Mouse (Mus musculus) cerebellum, adult 8-10 months (tissue): ENCODE measurements around the gene Zfp428.

Experiments used
- DNase-seq: peaks from one replicate; pipeline ENCODE4 v3.0.0; 2022

The Zfp428 gene

DNA sequence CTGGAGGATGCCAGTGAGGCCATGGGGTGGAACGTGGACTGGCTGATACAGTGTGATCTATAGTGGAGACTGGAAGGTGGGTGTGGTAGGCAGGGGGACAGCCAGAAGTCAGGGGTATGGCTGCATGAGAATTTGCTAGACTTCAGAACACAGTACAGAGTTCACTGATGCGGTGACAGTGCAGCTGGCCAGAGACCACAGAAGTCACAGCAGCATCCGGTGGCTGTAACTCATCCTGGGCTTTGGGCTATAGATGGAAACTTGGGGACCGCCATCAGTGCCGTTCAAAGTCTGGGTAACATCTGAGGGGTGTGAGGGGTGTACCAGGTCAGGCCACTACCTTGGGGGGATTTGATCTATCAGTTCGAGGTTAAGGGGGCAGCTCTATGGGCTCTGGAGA is 16.9 kb downstream of the Zfp428 start:
- no peak for DNase-seq

DNA sequence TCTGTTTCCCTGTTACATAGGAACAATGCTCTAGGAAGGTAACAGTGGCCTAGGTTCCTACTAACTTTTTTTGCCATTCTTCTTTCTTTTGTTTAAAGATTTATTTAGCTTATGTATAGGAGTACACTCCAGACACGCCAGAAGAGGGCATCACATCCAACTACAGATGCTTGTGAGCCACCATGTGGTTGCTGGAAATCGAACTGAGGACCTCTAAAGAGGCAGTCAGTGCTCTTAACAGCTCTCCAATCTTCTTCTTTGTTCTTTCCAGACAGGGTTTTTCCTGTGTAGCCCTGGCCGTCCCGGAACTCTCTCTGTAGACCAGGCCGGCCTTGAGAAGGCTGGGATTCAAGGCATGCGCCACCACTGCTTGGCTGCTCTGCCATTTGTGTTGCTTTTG is 18.2 kb downstream of the Zfp428 start:
- no peak for DNase-seq

DNA sequence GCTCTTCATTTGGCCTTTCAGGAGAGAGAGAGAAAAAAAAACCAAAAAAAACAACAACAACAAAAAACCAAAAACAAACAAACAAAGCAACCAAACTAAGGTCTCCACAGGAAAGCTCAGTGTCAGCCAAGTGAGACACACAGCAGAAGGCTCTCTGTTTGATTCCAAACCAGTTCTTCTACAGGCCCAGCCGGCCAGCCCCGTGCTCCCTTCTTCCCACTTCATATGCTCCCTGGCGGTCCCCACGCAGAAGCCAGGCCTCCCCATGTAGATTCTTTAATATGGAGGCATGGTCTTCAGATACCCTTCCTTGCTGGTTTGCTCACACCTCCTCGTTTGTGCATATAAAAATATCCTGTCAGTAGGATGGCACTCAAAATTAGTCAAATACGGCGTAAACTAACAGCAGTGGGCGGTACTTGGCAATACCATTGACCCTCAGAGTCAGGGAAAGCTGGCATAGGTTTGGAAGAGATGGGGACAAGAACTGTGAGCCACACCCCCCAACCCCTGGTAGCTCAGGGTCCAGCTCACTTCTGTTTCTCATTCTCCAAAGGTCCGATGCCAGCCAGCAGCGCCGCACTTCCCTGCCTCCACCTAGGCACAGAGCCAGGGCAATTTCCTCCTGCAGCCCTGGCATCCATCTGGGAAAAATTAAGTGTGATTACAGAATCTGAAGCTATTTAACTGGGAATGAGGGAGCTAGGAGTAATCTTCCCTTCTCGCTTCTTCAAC is 19.0 kb downstream of the Zfp428 start:
- peak; percentile 75 for DNase-seq

DNA sequence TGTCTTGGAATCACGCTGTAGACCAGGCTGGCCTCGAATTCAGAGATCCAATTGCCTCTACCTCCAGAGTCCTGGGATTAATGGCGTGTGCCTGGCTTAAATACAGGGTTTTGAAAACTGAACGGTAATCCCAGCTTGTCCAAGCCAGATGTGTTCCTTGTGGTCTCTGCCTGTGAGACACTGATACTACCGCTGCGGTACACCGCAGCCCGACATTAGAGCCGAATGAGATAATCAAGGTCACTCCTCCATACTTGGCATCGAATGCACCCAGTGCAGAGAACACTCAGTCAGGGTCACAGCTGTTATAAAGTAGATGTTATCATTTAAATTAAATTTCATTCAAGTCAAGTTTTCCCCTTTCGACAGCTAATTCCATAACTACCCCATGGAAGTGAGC is 22.1 kb downstream of the Zfp428 start:
- no peak for DNase-seq

DNA sequence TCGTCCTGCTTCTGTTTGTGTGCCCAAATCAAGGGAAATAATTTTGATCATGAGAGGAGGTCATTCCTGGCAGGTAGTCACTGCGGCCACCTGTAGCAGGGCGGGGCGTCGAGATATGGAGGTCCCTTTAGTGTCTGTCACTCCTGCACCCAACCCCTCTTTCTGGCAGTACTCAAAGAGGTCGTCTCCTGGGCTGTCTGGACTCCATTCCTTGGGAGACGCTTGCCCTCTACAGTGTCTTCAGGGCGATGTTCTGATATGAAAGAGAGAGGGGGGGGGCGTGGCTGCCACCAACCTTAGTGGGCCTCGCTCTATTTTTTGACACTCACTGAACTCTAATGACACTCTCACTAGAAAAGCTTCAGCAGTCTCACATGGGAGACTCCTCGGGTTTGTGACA is 22.8 kb downstream of the Zfp428 start:
- DNase-seq, result no peak

DNA sequence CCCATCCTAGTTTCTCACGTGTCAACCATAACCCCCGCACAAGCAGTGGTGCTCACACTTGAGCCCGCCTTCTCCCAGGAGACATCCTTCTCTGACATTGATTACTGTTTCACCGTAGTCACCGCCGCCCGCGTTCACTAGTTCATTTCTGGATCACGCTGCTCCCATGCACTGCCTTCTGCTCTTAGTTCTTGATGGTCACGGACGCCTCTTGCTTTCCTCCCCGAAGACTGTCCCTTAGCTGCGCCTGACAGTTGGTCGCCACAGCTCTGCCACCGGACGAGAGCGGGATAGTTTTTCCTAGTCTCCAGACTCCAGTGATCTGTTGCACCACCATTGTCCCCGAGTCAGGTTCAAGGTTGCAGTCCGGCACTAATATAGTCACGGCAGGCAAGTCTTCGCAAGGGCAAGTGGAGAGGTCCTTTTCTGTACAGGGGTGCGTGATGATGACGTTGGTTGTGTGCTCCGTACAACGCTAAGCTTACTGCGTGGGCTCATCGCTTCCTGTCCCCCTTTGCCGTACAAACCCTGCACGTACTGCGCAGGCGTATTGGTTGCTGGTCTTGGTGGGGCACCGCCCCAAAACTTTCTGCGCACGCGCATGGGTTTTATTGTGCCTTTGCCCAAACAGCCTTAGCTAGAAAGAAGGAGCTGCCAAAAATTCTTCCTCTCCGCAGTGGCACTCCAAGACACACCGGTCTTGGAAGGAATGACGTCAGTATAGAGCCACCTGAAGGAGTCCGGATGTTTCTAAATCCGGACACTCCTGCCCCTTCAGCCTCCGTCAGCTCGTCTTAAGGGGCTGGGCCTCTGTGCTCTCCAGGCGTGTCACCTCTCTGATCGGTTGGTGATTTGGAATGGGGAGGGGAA is 23.5 kb downstream of the Zfp428 start, which contains the start of gene Irgq:
Irgq (plus strand) TSS at position 628 of the 870 bp plus-strand sequence.
- peak; percentile 99 for DNase-seq

DNA sequence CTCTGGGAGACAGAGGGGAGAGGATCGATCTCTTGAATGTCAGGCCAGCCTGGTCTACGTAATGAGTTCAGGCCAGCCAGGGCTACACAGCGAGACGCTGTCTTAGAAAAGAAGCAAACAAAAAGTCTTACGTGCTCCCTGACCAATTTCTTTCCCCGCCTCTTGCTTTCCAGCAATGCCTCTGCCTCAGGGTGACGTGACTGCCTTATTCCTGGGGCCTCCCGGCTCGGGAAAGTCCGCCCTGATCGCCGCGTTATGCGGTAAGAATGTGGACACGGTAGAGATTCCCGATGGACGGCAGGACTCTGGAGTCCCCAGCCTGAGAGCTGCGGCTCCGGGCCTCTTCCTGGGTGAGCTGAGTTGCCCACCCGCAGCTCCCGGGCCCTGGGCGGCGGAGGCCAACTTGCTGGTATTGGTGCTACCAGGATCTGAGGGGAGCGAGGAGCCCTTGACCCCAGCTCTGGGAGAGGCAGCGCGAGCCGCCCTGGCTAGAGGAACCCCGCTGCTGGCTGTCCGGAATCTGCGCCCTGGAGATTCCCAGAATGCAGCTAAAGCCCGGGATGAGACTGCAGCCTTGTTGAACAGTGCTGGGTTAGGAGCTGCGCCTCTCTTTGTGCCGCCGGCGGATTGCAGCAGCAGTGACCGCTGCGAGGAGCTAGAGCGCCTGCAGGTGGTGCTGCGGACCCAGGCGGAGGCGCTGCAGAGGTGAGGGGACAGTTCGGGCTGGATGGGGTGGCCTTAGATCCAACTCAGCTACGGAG is 24.6 kb downstream of the Zfp428 start:
- peak; percentile 76 for DNase-seq

DNA sequence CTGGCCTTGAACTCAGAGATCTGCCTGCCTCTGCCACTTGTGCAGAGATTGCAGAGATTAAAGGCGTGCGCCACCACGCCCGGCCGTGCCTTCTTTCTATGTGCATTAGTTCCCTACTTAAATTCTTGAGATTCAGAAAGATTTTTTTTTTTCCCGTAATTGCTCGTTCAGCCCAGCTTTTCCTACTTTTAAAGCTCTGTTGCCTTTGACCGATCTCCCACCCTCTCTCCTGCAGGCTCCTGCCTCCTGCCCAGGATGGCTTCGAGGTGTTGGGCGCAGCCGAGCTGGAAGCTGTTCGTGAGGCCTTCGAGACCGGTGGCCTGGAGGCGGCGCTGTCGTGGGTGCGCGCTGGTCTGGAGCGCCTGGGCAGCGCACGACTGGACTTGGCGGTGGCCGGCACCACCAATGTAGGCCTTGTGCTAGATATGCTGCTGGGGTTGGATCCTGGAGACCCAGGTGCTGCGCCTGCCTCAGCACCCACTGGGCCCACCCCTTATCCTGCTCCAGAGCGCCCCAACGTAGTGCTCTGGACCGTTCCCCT is 26.3 kb downstream of the Zfp428 start:
- no peak for DNase-seq

DNA sequence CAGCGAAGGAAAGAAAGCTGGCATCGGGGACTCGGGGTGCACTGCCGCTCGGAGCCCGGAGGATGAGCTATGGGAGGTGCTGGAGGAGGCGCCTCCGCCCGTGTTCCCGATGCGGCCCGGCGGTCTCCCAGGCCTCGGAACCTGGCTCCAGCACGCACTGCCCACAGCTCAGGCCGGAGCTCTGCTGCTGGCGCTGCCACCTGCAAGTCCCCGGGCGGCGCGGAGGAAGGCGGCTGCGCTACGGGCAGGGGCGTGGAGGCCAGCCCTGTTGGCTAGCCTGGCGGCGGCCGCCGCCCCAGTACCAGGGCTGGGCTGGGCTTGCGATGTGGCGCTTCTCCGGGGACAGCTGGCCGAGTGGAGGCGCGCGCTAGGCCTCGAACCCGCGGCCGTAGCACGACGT is 27.0 kb downstream of the Zfp428 start:
- DNase-seq, result no peak

DNA sequence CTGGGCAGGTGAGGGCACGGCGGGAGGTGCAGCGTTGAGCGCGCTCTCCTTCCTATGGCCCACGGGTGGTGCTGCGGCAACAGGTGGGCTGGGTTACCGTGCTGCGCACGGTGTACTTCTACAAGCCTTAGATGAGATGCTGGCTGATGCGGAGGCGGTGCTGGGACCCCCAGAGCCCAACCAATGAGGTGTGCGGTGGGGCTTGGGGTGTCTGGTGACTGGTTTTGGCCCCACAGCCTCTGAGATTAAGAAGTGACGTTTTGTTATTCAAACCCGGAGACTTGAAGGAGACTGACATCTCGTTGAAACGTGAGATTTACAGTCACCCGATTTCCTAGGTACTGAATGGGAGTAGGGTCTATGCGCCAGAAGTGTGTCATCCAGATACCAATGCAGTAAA is 27.5 kb downstream of the Zfp428 start:
- no peak for DNase-seq

DNA sequence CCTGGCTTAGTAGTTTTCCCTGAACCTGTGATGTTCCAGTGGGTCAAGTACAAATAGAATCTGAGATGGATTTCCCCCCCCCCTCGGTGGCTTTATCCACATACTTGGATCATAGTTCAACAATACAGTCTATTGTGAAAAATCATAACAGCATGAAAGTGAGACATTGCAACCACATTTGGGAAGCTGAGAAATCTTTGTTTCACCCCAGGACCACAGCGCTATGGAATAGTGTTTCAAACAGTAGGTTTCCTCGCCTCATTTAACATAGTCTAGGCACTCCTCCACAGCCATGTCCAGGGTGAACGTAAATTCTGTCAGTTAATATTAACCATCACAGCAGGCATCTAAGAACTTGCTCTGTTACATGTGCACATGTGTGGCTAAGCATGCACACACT is 30.3 kb downstream of the Zfp428 start:
- no peak for DNase-seq

DNA sequence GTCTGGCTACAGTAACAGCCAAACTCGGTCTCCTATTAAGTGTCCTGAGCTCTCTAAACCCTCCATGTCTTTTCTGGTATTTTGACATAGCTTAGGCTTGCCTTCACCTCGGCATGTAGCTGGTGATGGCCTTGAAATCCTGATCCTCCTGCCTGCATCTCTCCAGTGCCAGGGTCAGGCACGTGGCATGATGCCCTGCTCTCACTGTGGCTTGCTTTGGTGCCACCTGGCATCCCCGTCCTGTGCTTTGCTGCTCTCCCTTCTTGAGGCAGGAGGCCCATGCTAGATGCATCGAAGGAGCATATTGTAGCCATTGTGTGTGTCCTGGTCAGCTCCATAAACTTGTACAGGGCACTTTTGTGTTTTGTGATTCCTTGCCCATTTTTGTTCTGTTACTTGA is 30.8 kb downstream of the Zfp428 start:
- peak; percentile 70 for DNase-seq

DNA sequence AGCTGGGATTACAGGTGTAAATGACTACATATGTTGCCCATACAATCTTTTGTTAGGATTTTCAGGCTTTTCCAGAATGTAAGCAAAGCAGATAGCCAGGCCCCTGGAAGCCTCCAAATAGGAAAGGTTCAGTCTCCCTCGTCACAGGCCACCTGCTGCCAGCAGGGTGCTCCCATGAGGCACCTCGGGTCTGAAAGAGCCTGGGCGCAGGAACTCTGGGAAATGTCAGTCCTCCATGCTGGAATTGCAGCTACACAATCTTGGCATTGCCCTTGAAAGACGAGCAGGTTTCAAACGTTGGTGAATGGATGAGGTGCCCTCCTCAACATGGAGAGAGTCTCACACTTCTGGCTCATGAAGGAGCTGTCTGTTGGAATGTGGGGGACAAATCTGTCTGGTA is 31.3 kb downstream of the Zfp428 start:
- DNase-seq, result no peak

DNA sequence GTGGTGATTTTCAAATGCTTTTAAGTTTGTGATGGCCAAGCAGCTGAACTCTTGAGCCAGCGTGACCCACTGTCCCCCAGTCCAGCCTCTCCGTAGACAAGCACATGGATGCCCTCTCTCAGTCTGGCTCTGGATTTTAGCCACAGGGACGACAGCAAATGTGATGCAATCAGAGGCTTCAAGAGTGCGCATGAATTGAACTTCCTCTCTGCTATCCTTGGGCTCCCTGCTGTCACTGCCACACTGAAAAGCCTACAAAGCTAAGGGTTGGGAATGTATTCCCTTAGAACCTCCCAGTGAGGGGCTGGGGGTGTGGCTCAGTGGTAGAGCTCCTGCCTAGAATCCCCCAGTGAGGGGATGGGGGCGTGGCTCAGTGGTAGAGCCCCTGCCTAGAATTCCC is 31.9 kb downstream of the Zfp428 start:
- no peak for DNase-seq

DNA sequence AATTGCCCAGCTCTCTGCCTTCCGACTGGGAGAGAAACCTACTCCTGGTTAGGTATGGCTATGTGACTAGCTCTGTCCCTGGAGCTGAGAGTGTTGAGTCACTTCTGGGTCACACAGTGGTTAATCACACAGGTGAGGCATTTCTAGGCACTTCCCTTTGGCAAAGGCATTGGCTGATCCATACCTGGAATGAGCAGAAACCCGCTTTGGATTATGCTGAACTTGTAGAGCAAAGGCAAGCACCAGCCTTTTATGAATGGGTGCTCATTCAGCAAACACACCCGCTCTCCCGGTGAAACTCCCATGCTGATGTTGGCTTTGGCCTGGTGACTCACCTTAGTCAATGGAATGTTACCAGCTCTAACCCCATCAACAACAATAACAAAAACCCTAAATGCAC is 32.9 kb downstream of the Zfp428 start:
- DNase-seq, result no peak

DNA sequence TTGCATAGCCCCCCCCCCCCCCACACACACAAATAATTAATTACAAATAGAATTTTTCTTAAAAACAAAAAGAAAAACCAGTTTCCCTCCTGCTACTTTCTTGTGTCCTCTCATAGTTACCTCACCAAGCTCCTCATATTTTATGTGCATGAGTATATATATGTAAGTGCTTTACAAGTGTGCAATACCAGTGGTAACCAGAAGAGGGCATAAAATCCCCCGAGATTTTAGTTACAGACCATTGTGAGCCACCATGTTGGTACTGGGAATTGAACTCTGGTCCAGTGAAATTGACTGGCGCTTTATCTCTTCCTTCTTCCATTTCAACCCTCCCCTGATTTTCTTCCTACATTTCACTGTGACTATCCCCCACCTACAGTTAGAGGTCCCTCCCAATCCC is 37.7 kb downstream of the Zfp428 start:
- no peak for DNase-seq

DNA sequence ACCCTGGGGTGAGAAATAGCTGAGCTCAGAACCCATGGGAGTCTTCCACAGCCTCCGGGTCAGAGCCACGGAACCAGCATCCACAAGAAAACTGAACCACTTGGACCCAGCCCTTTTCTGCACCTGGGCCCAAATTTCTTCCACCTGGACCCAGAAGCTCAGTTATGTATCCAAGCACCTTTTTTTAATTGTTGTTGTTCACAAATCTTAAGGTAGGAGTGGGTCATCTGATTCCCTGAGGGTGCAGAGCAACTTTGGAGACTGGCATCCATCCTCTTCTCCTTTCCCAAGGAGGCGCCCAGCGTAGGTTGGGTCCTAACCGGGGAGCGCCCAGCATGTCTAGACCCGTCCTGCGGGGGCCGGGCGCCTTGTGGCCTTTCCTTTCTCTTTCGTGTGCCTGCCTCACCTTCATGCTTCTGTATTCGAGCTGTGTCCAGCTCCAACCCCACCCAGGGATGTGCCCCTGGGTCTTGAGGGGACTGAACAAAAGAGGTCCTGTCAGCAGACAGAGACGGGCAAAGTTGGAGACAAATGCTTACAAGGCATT is 39.3 kb downstream of the Zfp428 start, which contains the start of the genes Pinlyp and Xrcc1:
Pinlyp (minus strand) TSS at position 51 of the 547 bp plus-strand sequence.
Xrcc1 (plus strand) TSS at position 222 of the 547 bp plus-strand sequence.
- no peak for DNase-seq

DNA sequence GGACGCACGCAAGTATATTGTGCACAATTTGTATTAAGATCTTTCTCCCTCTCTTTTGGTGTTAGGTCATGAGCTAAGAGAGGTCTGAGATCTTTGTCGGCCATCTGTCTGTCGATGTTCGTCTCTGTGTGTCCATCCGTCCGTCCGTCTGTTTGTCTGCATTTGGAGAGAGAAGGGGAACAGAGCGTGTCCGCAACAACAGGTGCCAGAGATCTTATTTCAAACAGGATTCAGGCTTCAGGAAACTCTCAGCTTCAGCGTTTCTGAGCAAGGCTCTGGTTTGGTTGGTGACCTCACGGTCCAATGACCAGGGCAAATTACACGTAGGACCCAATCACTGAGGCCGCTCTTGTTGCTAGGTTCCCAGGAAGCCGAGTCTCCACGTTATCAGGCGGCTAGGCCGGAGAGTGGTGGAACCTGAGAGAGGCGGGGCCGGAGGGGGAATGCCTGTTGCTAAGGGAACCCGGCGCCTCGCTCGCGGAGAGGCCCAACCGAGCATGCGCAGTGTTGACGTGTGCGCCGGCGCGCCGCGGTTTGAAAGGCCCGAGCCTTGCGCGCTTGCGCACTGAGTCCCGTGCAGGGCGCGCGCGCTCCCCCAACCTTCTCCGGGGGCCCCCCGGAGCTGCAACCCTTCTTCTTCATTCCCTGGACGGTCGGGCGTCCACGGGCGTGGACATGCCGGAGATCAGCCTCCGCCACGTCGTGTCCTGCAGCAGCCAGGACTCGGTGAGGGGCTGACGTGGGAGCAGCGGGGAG is 40.0 kb downstream of the Zfp428 start:
- DNase-seq, result peak; percentile 99

DNA sequence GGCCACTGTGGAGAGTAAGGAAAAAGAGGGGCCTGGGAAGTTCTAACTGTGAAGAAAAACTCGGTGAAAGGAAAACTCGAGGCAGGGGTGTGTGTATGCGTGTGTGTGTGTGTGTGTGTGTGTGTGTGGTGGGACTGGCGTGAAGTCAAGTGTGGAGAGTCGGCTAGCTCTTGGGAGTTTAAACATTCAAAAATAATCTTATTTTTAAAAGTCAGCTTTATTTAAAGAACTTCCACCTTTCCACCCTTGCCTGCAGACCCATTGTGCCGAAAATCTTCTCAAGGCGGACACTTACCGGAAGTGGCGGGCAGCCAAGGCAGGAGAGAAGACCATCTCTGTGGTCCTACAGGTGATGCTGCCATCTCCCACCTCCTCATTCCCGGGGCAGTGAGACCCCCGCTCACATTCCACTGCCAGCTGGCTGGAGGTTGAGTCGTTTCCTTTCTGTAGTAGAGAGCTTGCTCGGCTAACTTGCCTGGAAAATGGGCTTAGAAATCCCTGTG is 40.8 kb downstream of the Zfp428 start:
- DNase-seq, result no peak

DNA sequence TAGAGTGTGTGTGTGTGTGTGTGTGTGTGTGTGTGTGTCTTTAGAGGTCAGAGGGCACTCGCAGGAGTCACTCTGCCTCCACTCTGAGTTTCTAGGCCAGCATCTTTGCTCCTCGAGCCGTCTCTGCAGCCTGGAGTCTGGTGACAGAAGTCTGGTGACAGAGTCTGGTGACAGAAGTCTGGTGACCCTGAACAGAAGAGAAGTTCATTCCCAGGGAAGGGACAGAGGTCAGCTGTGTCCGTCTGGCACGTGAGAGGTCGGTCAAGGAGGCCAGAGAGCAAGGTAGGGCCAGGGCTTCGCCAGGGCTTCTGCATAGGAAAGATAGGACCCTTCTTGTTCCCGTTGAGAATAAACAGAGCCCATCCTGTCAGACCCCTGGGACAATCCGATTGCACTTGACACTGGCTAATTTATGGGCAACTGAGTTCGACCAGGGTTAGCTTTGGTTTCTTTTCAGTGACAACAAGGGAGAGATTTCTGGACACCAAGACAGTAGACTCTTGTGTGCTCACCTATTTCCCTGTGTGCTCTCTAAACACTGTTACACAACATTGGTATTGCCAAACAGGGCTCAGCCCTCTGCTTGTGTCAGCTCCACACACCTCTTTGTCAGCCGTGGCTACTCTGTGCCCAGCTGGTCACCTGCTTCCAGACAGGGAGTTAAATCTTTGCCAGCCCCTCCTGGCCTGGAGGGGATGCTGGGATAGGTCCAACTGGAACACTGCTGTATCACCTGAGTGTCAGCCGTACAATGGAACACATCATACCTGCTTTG is 45.4 kb downstream of the Zfp428 start:
- DNase-seq, result no peak

DNA sequence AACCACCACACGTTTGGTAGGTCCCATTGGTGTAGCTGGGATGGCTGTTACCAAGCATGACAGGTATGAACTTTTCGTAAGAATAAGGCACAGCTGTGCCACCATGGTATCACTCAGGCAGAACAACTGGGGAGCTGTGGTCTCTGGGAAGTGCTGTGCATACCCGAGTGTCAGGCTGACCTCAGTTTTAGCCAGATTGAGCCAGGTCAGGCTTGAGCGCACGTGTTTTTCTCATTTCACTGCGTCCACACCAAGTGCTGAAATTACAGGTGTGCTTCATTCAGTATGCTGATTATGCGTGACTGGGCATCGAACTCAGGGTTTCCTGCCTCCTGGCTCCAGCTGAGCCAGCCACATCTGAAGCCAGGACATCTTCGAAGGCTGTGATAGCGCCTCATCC is 49.0 kb downstream of the Zfp428 start:
- no peak for DNase-seq
